Mouse (Mus musculus): ENCODE measurements at regions not wholly inside any gene's neighbourhood (a gene's known extent, or its start where the extent isn't known, plus 50 kb on each side); places are given as distances from the start of the nearest gene placed in this dataset.
A peak's percentile ranks its signal among the peaks of the same experiment; 100 is the strongest.

DNA sequence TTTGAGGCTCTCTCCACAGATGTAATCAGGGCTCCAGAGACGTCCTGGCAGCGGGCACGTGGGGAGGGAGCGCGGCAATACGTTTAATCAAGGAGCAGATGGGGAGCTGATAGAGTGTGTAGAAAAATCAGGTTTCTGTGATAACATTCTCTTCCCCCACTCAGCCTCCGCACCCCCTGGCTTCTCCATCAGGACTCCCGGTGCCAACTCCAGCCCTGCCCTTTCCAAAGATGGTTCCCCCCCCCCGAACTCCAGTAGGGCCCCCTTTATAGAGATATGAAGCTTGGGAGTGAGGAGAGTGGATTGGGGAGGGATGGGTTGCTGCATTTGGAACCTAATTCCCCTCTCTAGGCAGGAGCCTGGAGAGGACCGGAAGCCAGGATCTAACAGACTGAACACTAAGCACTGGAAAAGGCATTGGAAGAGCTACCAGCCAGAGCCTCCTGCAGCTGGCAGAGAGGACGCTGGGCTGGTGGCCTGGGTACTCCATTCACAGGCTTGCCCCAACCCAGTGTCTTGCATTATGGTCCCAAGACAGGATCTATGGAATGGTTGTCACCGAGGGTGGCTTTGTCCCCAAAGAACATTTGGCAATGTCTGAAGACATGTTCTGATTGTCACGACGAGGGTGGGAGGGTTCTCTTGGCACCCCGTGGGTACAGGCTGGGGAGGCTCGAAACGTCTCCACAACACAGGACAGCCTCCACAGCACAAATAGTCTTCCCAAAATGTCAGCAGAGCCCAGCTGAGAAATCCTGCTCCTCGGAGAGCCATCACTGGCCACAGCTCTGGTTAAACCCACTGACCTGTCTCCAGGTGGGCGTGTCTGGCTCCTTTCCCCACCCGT lies 218.2 kb upstream of the Sdk2 start:
- no peak for DNase-seq
- intact Hi-C loops (cut with DNase I): loop anchor here (5.0 kb wide), 2 partner anchors 78 to 218 kb away; partner anchors contain the start of gene Sdk2

DNA sequence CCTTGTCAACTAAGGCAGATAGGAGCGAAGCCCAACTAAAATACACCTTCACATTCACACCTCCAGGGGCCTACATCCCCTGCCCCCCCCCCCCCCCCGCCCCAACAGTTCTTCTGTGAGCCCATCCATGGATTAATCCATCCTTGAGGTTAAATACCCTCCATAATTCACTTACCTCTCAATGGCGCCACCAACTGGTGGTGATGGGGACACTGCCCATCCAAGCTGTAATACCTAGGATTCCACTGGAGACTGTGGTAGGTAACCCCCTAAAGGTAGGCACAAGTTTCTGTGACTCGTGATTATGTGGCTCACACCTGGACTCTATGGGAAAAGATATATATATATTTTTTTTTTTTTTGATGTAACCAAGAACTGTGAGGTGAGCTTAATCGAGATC lies 216.4 kb upstream of the Sdk2 start:
- peak in 1 of 2 experiments; percentile 14 for DNase-seq
- intact Hi-C loops (cut with DNase I): loop anchor here (2.0 to 5.0 kb wide), 3 partner anchors 76 to 416 kb away; partner anchors contain the start of gene Sdk2

DNA sequence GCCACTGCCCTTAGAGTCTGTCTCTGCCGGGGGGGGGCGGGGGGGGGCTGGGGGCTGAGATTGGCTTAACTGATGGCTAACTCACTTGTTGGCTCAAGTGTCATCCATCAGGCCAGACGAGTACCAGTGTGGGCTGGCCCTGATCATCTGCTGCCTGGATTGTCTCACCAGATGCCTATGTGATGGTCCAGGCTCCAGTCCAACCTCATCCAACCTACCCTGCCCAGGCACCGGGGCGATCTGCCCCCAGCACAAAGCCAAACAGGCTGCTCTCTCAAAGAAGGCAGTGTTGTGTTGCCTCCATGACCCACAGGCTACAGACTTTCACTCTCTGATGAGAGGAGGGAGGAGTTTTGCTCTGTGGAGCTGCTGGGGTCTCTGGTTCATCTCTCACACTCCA lies 215.7 kb upstream of the Sdk2 start:
- intact Hi-C loops (cut with DNase I): loop anchor here (2.0 to 5.0 kb wide), 3 partner anchors 75 to 416 kb away; partner anchors contain the start of gene Sdk2
- no peak for DNase-seq

DNA sequence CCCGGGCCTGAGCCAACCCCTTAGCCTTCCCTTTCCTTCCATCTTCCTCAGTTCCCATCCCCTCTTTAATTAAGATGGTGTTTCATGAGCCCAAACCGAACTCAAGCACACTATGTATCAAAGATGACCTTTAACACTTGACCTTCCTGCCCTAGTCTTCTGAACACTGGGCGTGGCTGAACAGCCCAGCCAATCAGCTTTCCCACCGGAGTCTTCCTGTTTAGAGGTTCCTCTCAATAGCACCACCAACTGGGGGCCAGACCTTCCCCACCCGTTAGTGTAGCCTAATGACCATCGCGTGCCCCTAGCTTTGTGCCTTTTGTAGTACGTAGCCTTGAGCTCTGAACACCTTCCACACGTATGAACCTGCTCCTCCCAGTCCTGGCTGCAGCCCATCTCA lies 215.0 kb upstream of the Sdk2 start:
- intact Hi-C loops (cut with DNase I): loop anchor here (2.0 to 5.0 kb wide), 3 partner anchors 75 to 415 kb away; partner anchors contain the start of gene Sdk2
- no peak for DNase-seq

DNA sequence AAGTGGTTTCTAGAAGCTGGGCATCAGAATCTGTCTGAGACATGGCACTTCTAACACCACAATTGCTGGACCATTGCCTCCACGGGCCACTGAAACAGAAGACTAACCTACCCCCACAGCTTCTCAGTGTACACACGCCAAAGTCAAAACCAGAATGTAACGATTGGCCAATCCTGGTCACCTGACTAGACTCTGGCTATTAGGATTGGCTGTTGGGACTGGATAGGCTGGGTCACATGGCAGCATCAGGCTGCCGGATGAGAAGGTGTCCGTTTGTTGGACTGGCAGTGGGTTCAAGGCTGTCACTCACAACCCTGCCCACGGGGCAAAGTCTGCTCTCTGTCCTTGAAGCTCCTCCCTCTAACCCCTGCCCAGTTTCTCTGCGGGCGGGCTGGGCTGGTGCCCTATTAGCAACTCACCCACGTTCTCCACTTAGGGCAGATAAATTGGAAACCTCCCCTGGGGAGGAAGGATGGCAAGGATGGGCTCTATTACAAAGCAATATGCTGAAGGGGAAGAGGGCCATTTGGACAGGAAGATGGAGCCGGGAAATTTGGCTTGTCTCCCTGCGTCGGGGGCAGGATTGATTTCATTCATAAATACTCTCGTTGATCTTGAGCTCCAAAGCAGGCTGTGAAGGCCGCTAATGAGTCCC lies 214.3 kb upstream of the Sdk2 start:
- no peak for DNase-seq
- intact Hi-C loops (cut with DNase I): loop anchor here (5.0 kb wide), 2 partner anchors 74 to 214 kb away; partner anchors contain the start of gene Sdk2

DNA sequence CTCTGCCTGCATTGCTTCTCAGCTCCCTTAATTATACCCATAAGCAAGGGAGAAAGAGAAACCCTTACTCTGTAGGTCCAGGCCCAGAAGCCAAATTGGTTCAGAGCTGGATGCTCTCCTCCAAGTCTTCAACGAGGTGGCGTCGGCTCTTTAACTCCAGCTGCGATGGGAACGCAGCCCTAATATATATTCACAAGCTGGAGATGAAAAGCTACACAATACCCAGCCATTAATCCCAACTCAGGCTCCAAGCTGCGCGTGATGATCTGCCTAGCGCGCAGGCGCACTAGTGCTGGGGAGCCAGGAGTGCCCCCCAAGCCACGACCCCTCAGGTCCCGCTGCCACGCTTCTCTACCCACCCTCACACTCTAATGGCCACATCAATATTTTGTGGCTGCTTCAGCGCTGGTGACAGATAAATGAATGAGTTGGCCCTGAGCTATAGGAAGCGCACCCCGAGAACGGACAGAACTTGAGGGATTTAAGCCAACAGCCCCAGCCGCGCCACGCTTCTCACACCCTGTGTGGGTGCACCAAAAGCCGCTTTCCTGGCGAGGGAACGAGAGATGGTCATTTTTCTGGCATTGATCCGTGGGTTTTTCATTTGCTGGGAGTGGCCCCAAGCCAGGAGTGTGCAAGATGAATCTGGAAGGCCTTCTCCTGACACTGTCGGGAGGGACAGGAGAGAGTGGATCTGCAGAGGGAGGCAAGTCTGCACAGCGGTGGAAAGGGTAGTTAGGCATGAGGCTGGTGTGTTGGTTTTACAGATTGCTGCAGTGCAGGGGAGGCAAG lies 210.9 kb upstream of the Sdk2 start:
- no peak for DNase-seq

DNA sequence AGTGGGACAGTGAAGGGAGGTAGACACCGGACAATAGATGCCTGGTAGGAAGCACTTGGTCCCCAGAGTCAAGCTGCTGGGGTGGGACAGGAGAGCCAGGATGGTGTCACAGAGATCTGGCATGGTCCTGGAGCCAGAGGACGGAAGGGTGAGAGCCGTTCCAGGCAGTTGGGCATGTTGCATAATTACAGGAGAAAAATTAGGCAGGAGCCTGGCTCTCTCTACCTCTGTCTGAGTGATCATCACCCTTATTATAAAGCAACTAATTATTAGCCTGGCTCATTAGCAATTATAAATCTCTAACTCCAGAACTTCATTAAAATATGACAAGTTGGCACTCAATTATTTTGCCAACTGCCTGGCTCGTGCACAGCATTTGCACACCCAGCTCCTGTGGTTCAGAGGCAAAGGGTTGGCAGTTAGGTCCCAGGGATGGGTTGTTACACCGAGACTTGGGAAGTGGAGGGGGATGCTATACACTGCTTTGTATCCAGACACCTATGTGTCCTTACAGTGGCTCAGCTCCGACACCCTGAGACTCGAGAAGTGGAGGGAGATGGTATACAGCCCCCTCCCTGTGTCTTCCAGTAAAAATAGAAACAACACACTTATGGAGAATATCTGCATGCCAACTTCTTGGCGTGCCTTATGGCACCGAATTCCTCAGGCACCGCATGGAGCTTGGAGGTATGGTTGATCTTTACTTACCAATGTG lies 203.7 kb upstream of the Sdk2 start:
- intact Hi-C loops (cut with DNase I): no loop called here

More for the DNA sequence above, 210.9 kb upstream of the Sdk2 start:
- intact Hi-C loops (cut with DNase I): no loop called here

DNA sequence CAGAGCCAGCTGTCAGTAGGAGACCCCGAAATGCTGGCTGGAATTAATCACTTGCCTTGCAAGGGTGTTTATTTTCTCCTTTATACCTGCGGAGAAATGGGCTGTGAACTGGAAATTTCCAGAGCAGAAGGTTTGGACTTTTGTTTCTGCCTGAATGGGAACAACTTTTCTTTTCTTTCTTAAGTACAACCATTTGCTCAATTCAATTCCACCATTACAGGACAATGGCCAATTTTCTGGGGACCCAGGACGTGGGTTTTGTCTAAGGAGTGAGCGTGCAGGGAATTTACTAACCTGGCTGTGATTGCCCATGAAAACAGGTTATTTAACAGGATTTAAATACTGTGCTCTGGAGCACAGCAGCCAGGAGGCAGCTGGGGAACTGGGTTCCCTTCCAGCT lies 195.1 kb upstream of the Sdk2 start:
- DNase-seq: no peak
- intact Hi-C loops (cut with DNase I): no loop called here

More for the DNA sequence above, 203.7 kb upstream of the Sdk2 start:
- DNase-seq: no peak

DNA sequence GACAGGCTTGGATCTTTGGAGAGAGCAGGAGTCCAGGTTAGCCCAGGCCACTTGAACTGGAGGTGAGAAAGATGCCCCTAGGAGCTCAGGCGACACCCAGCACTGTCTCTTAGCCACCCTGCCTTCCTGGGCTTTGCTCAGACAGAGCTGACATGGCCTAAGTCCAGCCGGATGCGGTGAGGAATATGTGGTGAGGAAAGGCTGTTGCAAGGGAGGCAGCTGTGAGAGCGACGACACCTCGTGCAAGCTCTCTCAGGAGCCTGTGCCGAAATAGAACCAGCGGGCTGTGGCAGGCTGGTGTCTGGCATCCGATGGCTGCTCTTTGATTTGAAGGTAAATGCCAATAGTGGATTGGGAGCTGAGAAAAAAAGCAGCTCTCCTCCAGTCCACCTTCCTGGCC lies 191.4 kb upstream of the Sdk2 start:
- DNase-seq: no peak
- intact Hi-C loops (cut with DNase I): no loop called here

DNA sequence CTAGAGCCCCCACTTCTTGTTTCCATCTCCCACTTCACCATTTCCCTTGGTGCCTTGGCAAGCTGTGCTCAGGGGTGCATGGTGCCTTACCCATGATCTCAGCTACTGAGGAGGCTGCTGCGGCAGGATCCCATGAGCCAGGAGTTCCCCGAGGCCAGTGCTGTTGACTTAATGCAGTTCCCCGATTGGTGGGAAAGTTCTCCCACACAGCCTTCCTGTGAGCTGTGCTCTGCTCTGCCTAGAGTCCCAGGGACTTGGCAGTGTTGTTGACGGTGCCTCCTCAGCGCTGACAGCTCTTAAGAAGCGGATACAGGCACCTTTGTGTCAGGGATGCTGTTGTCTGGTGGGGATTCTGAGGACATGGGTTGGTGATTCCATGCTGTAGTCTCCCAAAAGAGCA lies 190.9 kb upstream of the Sdk2 start:
- intact Hi-C loops (cut with DNase I): no loop called here
- DNase-seq: no peak

DNA sequence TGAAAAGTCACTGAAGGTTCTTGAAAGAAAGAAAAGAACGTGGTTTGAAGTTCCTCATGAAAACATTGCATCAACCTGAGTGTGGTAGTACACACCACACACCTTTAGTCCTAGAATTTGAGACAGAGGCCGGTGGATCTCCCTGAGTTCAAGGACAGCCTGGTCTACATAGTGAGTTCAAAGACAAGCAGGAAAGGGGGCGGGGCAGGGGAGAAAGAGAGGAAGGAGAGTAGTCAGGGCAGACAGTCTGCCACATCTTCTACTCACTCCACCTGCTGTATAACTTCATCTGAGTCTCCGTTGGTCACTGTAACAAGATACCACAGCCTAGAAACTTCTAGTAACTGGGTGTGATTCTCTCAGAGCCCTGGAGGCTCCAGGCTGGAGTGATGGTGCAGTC lies 190.2 kb upstream of the Sdk2 start:
- intact Hi-C loops (cut with DNase I): no loop called here
- DNase-seq: no peak

DNA sequence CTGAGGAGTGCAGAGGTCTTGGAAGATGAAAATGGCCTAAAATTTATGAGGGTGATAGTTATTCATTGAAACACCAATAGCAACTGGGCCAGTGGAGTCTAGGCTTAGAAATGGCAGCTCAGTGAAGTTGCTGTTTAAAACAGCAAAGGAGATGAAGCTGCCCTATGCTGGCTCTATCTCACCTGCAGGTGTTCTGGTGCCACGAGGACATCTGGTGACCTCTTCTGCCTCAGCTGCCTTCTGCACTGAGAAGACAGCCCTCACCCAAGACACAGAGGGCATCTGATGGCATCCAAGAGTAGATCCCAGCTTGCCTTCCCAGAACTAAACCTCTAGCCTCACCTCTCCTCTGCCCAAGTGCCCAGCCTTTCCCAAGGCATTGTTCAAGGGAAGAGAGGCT lies 187.5 kb upstream of the Sdk2 start:
- DNase-seq: no peak
- intact Hi-C loops (cut with DNase I): no loop called here

DNA sequence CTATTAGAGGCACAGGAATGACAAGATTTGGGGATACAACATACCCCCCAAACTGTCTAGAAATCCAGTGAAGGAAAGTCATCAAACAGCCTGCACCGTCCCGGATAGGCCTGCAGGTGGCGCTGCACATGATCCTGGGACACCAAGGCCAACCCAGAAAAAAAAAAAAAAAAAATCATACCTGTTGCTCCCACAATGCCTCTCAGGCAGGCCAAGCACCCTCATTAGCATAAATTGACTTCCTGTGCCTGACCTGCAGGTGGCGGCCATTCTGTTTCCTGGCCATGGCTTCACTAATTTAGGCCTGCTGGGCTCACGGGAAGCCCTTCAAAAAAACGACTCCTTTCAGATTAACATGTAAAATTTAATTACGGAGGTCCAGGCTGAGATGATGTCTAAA lies 184.8 kb upstream of the Sdk2 start:
- DNase-seq: no peak
- intact Hi-C loops (cut with DNase I): no loop called here

DNA sequence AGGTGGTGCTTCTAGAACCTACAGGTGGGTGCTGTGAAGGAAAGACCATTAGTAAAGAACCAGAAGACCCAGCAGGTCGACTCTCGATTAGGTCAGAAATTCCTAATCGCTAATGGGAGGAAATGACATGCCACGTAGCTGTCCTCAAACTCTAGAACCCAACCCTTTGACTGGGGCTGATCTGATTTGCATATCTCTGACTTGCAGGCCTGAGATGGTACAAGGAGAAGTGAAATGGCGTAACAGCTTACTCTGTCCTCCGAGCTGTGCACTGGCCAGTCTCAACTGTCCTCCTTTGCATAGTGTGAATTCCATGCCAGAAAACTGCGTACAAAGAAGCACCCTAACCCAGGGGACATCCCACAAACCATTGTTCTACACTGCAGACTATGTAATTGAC lies 182.4 kb upstream of the Sdk2 start:
- intact Hi-C loops (cut with DNase I): no loop called here
- no peak for DNase-seq

DNA sequence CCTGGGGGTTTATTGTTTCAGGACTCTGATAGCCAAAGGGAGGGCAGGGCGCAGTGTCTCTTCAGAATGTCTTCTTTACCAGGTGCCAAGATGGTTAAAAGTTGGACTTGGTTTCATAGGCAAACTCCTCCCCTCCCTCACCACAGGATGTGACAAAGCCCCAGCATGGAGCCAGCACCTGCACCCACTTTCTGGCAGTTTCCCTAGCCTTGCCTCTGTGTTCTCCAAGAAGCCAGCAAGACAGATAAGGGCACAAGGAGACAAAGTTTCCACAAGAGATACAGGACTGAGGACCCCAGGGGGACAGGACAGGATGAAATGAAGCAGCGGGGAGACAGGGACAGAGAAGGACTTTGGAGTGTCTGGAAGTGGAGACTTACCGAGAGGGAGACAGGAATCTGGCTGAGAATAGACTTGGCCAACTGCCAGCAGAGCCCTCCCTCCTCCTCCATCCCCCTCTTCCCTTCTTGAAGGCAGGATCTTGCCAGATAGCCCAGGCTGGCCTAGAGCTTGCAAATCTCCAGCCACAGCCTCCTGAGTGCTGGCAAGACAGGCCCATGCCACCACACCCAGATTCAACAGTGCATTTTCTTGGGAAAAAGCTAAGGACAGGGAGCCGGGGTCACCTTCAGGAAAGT lies 181.5 kb upstream of the Sdk2 start:
- no peak for DNase-seq
- intact Hi-C loops (cut with DNase I): no loop called here

DNA sequence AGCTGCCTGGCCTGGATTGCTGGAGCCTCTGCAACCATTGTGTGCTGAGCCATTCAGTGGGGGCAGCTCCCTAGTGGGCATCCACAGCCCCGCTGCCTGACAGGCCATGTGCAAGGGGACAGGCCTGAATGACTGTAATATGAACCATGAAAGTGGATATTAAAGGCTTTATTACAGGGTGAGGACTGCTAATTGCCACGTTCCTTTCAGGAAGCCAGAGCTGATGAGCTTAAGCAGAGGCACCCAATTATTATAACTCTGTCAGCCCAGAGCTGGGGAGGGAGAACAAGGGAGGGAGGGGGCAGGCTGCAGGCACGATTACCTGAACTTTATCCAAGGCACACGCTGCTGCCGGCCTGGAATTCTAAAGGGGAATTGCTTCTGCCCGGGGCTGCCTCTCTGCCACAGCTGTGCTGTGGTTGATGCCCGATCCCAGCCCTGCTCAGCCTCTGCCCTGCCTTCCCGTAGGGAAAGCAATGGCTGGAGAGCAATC lies 172.5 kb upstream of the Sdk2 start:
- intact Hi-C loops (cut with DNase I): no loop called here
- DNase-seq: no peak

DNA sequence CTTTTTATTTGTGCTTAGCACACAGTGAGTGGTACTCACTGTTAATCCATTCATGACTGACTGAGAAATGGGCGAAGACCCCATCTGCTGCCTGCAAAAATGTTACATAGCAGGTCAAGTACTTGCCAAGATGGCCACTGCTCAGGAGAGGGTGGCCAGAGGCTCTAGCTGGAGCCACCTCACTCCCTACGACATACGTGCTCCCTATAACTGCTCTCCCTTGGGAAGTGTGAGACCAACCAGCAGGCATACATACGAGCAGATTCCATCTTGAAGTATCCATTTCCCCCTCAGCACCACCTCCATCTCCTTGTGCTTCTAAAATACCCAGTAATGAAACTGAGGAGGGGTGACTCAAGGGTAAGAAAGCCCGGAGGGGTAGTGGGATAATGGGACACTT lies 172.0 kb upstream of the Sdk2 start:
- intact Hi-C loops (cut with DNase I): no loop called here
- DNase-seq: no peak

DNA sequence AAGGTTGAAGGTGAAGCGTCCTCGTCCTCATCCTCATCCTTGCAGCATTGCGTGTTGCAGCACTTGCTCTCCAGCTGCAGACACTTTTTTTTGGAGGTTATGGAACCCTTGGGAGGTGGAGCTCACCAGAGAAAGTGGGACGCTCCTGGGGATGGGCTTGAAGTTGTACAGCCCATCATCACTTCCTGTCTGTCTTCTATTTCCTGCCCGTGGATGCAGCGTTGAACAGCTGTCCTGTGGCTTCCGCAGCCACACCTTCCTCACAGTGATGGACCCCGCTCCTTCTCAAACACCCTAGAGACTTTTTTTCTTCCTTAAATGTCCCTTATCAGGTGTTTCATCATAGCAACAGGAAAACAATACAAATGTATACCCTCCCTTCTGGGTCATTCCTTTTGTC lies 171.5 kb upstream of the Sdk2 start:
- intact Hi-C loops (cut with DNase I): no loop called here

DNA sequence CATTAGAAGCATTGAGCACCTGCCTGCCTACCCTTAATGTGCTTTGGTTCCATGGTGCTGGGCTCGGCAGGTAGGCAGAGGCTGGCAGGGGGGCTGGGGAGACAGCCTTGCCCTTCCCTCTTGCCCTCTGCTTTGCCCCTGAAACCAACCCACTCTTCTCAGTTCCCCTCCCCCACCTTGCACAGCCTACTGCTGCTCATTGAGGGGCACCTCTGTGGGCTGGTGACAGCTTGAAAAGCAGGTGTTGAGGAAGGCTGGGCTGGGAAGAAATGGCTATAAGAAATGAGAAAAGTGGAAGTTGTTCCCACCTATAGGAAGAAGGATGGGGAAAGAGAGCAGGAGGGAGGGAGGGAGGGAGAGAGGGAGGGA lies 167.7 kb upstream of the Sdk2 start:
- intact Hi-C loops (cut with DNase I): no loop called here
- DNase-seq: no peak

More for the DNA sequence above, 171.5 kb upstream of the Sdk2 start:
- DNase-seq: no peak
